ENCODE assay signal across 11 mouse cellular contexts in genomic region chr5:140371671-140372070, GRCm38 (mm10). TPM values are rescaled to one million over a fixed set of nuclear protein-coding genes. Genes with fewer than 3 reads are reported as not detected.
DNase-seq lines count a peak whose midpoint lies in the region; ATAC-seq lines count a peak whose summit lies in the region.
"Had no signal": no experiment of that assay in that cellular context is flagged by ENCODE, and none has a peak within 500 bp of the region (broad histone marks: within the 10 kb centered on the region; RNA-seq: fewer than 3 reads in every experiment).

No protein-coding gene starts in this region.

- no peak overlapping the region for H3K9ac ChIP-seq in embryonic facial prominence, embryonic 14.5 days (ENCODE audit: low read depth, low read length)
- no peak overlapping the region for H3K9ac ChIP-seq in midbrain, embryonic 11.5 days (ENCODE audit: low read length)
- no peak overlapping the region for H3K9ac ChIP-seq in midbrain, embryonic 16.5 days (ENCODE audit: low read depth, low read length)
- H3K9ac ChIP-seq in hindbrain, embryonic 14.5 days: no peak overlapping the region
- H3K9ac ChIP-seq: hindbrain, embryonic 13.5 days had no signal

- 90% methylated on average over 3 of the region's 3 CpGs for WGBS in embryonic facial prominence, embryonic 14.5 days
- 98% methylated on average over 3 of the region's 3 CpGs for WGBS in embryonic facial prominence, embryonic 10.5 days
- 100% methylated on average over 3 of the region's 3 CpGs for WGBS in midbrain, embryonic 11.5 days
- WGBS in midbrain, embryonic 16.5 days: 96% methylated on average over 3 of the region's 3 CpGs
- 94% methylated on average over 3 of the region's 3 CpGs for WGBS in hindbrain, embryonic 14.5 days
- 87% methylated on average over 3 of the region's 3 CpGs for WGBS in heart, embryonic 10.5 days

- DNase-seq in embryonic facial prominence, embryonic 14.5 days (ENCODE audit: low spot score): no peak
- no peak for DNase-seq in embryonic facial prominence, embryonic 10.5 days (ENCODE audit: low spot score)
- peak; percentile 33 for DNase-seq in midbrain, embryonic 11.5 days (ENCODE audit: low spot score, missing footprints)
- peak; percentile 34 to 69 for DNase-seq in left cerebral cortex, postnatal 14 days (ENCODE audit: low spot score in 2 of 2)
- DNase-seq in right cerebral cortex, postnatal 4 days: peak; percentile 18
- no peak for DNase-seq in hindbrain, embryonic 14.5 days (ENCODE audit: low spot score)
- DNase-seq in heart, embryonic 10.5 days (ENCODE audit: low spot score): no peak
- DNase-seq: cerebellum, postnatal 10 days; gastrocnemius, postnatal 14 days had no signal

- intact Hi-C loops in left cerebral cortex, postnatal 14 days (cut with DNase I): no loop called here

- 0 out of 2 replicates have a peak, but pooled peaks cover 5% of the 10 kb centered on the region for H3K4me1 ChIP-seq in embryonic facial prominence, embryonic 14.5 days (ENCODE audit: control insufficient read depth, insufficient read depth, low read length)
- H3K4me1 ChIP-seq in embryonic facial prominence, embryonic 10.5 days: peaks cover 24% of the 10 kb centered on the region
- H3K4me1 ChIP-seq in midbrain, embryonic 11.5 days (ENCODE audit: control insufficient read depth, insufficient read depth, low read length): no peaks in the 10 kb centered on the region
- H3K4me1 ChIP-seq in midbrain, embryonic 16.5 days (ENCODE audit: control insufficient read depth, insufficient read depth, low read length): peaks cover 6% of the 10 kb centered on the region
- no peaks in the 10 kb centered on the region; the same call in 1 of the 2 replicates for H3K4me1 ChIP-seq in hindbrain, embryonic 14.5 days (replicated peaks; ENCODE audit: control insufficient read depth, insufficient read depth, low read length)
- peaks cover 39% of the 10 kb centered on the region for H3K4me1 ChIP-seq in heart, embryonic 10.5 days

- H3K27ac ChIP-seq in embryonic facial prominence, embryonic 14.5 days (replicated peaks; ENCODE audit: low read depth, low read length): 0 out of 2 replicates have a peak overlapping the region, but pooled peaks have one; percentile 1
- no peak overlapping the region for H3K27ac ChIP-seq in embryonic facial prominence, embryonic 10.5 days (replicated peaks)
- no peak overlapping the region for H3K27ac ChIP-seq in midbrain, embryonic 11.5 days (ENCODE audit: low read depth, low read length)
- no peak overlapping the region for H3K27ac ChIP-seq in midbrain, embryonic 16.5 days (ENCODE audit: low read length)
- H3K27ac ChIP-seq in hindbrain, embryonic 14.5 days: no peak overlapping the region
- H3K27ac ChIP-seq in heart, embryonic 10.5 days: no peak overlapping the region; the same call in 1 of the 2 replicates
- H3K27ac ChIP-seq: hindbrain, embryonic 13.5 days had no signal

- H3K4me2 ChIP-seq in embryonic facial prominence, embryonic 14.5 days (ENCODE audit: low read depth, low read length): no peak overlapping the region
- H3K4me2 ChIP-seq in midbrain, embryonic 11.5 days: no peak overlapping the region
- no peak overlapping the region for H3K4me2 ChIP-seq in midbrain, embryonic 16.5 days (ENCODE audit: low read length)
- no peak overlapping the region for H3K4me2 ChIP-seq in hindbrain, embryonic 14.5 days (replicated peaks)
- H3K4me2 ChIP-seq: hindbrain, embryonic 13.5 days had no signal

- H3K4me3 ChIP-seq in embryonic facial prominence, embryonic 14.5 days (ENCODE audit: low read depth, low read length): no peak overlapping the region
- no peak overlapping the region for H3K4me3 ChIP-seq in embryonic facial prominence, embryonic 10.5 days
- H3K4me3 ChIP-seq in midbrain, embryonic 11.5 days (ENCODE audit: low read depth, low read length): no peak overlapping the region
- H3K4me3 ChIP-seq in midbrain, embryonic 16.5 days (ENCODE audit: low read depth, low read length): no peak overlapping the region
- no peak overlapping the region for H3K4me3 ChIP-seq in hindbrain, embryonic 14.5 days (replicated peaks; ENCODE audit: low read length)
- H3K4me3 ChIP-seq in heart, embryonic 10.5 days: no peak overlapping the region
- H3K4me3 ChIP-seq: hindbrain, embryonic 13.5 days had no signal

- H3K36me3 ChIP-seq in embryonic facial prominence, embryonic 14.5 days (ENCODE audit: control insufficient read depth, insufficient read depth, low read length): no peaks in the 10 kb centered on the region
- peaks cover 3% of the 10 kb centered on the region for H3K36me3 ChIP-seq in embryonic facial prominence, embryonic 10.5 days (replicated peaks)
- H3K36me3 ChIP-seq in midbrain, embryonic 11.5 days (ENCODE audit: control insufficient read depth, insufficient read depth, low read length): no peaks in the 10 kb centered on the region
- H3K36me3 ChIP-seq in midbrain, embryonic 16.5 days (ENCODE audit: control insufficient read depth, insufficient read depth, low read length): no peaks in the 10 kb centered on the region
- H3K36me3 ChIP-seq in hindbrain, embryonic 14.5 days (replicated peaks; ENCODE audit: control insufficient read depth, insufficient read depth): no peaks in the 10 kb centered on the region
- H3K36me3 ChIP-seq in heart, embryonic 10.5 days: no peaks in the 10 kb centered on the region; the same call in 1 of the 2 replicates
- H3K36me3 ChIP-seq: hindbrain, embryonic 13.5 days had no signal

- ATAC-seq in embryonic facial prominence, embryonic 14.5 days (ENCODE audit: low read depth): no peak
- ATAC-seq in midbrain, embryonic 11.5 days (ENCODE audit: low FRiP score): no peak
- no peak for ATAC-seq in midbrain, embryonic 16.5 days
- no peak for ATAC-seq in hindbrain, embryonic 14.5 days (ENCODE audit: low FRiP score)

- no peaks in the 10 kb centered on the region for H3K9me3 ChIP-seq in embryonic facial prominence, embryonic 14.5 days (ENCODE audit: control insufficient read depth, low read length)
- no peaks in the 10 kb centered on the region for H3K9me3 ChIP-seq in embryonic facial prominence, embryonic 10.5 days
- no peaks in the 10 kb centered on the region for H3K9me3 ChIP-seq in midbrain, embryonic 11.5 days (ENCODE audit: control insufficient read depth, low read length)
- H3K9me3 ChIP-seq in midbrain, embryonic 16.5 days (replicated peaks; ENCODE audit: control insufficient read depth, low read length, poor library complexity, severe bottlenecking): no peaks in the 10 kb centered on the region
- no peaks in the 10 kb centered on the region for H3K9me3 ChIP-seq in hindbrain, embryonic 14.5 days (ENCODE audit: control insufficient read depth, low read length)
- no peaks in the 10 kb centered on the region for H3K9me3 ChIP-seq in heart, embryonic 10.5 days
- H3K9me3 ChIP-seq: hindbrain, embryonic 13.5 days had no signal

- no peaks in the 10 kb centered on the region for H3K27me3 ChIP-seq in embryonic facial prominence, embryonic 14.5 days (replicated peaks; ENCODE audit: control insufficient read depth, insufficient read depth, low read length)
- no peaks in the 10 kb centered on the region for H3K27me3 ChIP-seq in embryonic facial prominence, embryonic 10.5 days (replicated peaks; ENCODE audit: low read depth, poor library complexity, severe bottlenecking)
- H3K27me3 ChIP-seq in midbrain, embryonic 11.5 days (ENCODE audit: control insufficient read depth, insufficient read depth, low read length): no peaks in the 10 kb centered on the region
- H3K27me3 ChIP-seq in midbrain, embryonic 16.5 days (ENCODE audit: control insufficient read depth, insufficient read depth, low read depth, low read length): no peaks in the 10 kb centered on the region
- H3K27me3 ChIP-seq in hindbrain, embryonic 14.5 days (ENCODE audit: control insufficient read depth, insufficient read depth, low read length): no peaks in the 10 kb centered on the region
- no peaks in the 10 kb centered on the region for H3K27me3 ChIP-seq in heart, embryonic 10.5 days (ENCODE audit: insufficient read depth, poor library complexity, severe bottlenecking)
- H3K27me3 ChIP-seq: hindbrain, embryonic 13.5 days had no signal

RNA-seq across cellular contexts. Expression of gene Snx8, which starts 17.4 kb away (rescaled TPM):
- polyA plus RNA-seq in embryonic facial prominence, embryonic 14.5 days (2014; fragmentation: Nextera tagmentation; extraction: Ambion mirVana): 10.7 and 11.2 TPM in 2 replicates
- 26.3 and 27.7 TPM in 2 replicates for polyA plus RNA-seq in embryonic facial prominence, embryonic 10.5 days (2016; fragmentation: Nextera tagmentation; extraction: Ambion mirVana)
- polyA plus RNA-seq in midbrain, embryonic 11.5 days (2014; fragmentation: Nextera tagmentation; extraction: Ambion mirVana): 7.4 and 9.9 TPM in 2 replicates
- 44.7 and 46.4 TPM in 2 replicates for polyA plus RNA-seq in midbrain, embryonic 16.5 days (2015; fragmentation: Nextera tagmentation; extraction: Ambion mirVana)
- 10 to 100 TPM; 15.7 to 18.8 TPM for total RNA-seq in left cerebral cortex, postnatal 14 days (2021)
- 14.2 and 15.9 TPM in 2 replicates for polyA plus RNA-seq in hindbrain, embryonic 14.5 days (2014; fragmentation: Nextera tagmentation; extraction: Ambion mirVana)
- 19.2 and 20.1 TPM in 2 replicates for polyA plus RNA-seq in heart, embryonic 10.5 days (2016; fragmentation: Nextera tagmentation; extraction: Ambion mirVana)

RNA-seq across cellular contexts. Expression of gene Mrm2, which starts 40.0 kb away (rescaled TPM):
- 18.0 and 19.9 TPM in 2 replicates for polyA plus RNA-seq in embryonic facial prominence, embryonic 14.5 days (2014; fragmentation: Nextera tagmentation; extraction: Ambion mirVana)
- polyA plus RNA-seq in embryonic facial prominence, embryonic 10.5 days (2016; fragmentation: Nextera tagmentation; extraction: Ambion mirVana): 22.1 and 25.1 TPM in 2 replicates
- polyA plus RNA-seq in midbrain, embryonic 11.5 days (2014; fragmentation: Nextera tagmentation; extraction: Ambion mirVana): 21.4 and 22.4 TPM in 2 replicates
- 20.0 and 21.3 TPM in 2 replicates for polyA plus RNA-seq in midbrain, embryonic 16.5 days (2015; fragmentation: Nextera tagmentation; extraction: Ambion mirVana)
- total RNA-seq in left cerebral cortex, postnatal 14 days (2021): 10 to 100 TPM in 1 of 2 experiments, 1 to 10 TPM in 1; 9.7 to 11.2 TPM
- polyA plus RNA-seq in hindbrain, embryonic 14.5 days (2014; fragmentation: Nextera tagmentation; extraction: Ambion mirVana): 21.3 and 24.3 TPM in 2 replicates
- 15.4 and 18.8 TPM in 2 replicates for polyA plus RNA-seq in heart, embryonic 10.5 days (2016; fragmentation: Nextera tagmentation; extraction: Ambion mirVana)

RNA-seq across cellular contexts. Expression of gene Eif3b, which starts 47.5 kb away (rescaled TPM):
- polyA plus RNA-seq in embryonic facial prominence, embryonic 14.5 days (2014; fragmentation: Nextera tagmentation; extraction: Ambion mirVana): 130 and 143 TPM in 2 replicates
- polyA plus RNA-seq in embryonic facial prominence, embryonic 10.5 days (2016; fragmentation: Nextera tagmentation; extraction: Ambion mirVana): 167 and 183 TPM in 2 replicates
- 163 and 166 TPM in 2 replicates for polyA plus RNA-seq in midbrain, embryonic 11.5 days (2014; fragmentation: Nextera tagmentation; extraction: Ambion mirVana)
- 60.2 and 61.1 TPM in 2 replicates for polyA plus RNA-seq in midbrain, embryonic 16.5 days (2015; fragmentation: Nextera tagmentation; extraction: Ambion mirVana)
- 100 to 1,000 TPM; 108 to 109 TPM for total RNA-seq in left cerebral cortex, postnatal 14 days (2021)
- 93.6 and 112 TPM in 2 replicates for polyA plus RNA-seq in hindbrain, embryonic 14.5 days (2014; fragmentation: Nextera tagmentation; extraction: Ambion mirVana)
- 125 and 201 TPM in 2 replicates for polyA plus RNA-seq in heart, embryonic 10.5 days (2016; fragmentation: Nextera tagmentation; extraction: Ambion mirVana)

RNA-seq across cellular contexts. Expression of gene Nudt1, which starts 50.2 kb away (rescaled TPM):
- 33.1 and 35.2 TPM in 2 replicates for polyA plus RNA-seq in embryonic facial prominence, embryonic 14.5 days (2014; fragmentation: Nextera tagmentation; extraction: Ambion mirVana)
- 52.8 and 55.9 TPM in 2 replicates for polyA plus RNA-seq in embryonic facial prominence, embryonic 10.5 days (2016; fragmentation: Nextera tagmentation; extraction: Ambion mirVana)
- 41.2 and 48.5 TPM in 2 replicates for polyA plus RNA-seq in midbrain, embryonic 11.5 days (2014; fragmentation: Nextera tagmentation; extraction: Ambion mirVana)
- 19.2 and 20.0 TPM in 2 replicates for polyA plus RNA-seq in midbrain, embryonic 16.5 days (2015; fragmentation: Nextera tagmentation; extraction: Ambion mirVana)
- total RNA-seq in left cerebral cortex, postnatal 14 days (2021): 1 to 10 TPM; 5.9 to 7.2 TPM
- 19.2 and 26.5 TPM in 2 replicates for polyA plus RNA-seq in hindbrain, embryonic 14.5 days (2014; fragmentation: Nextera tagmentation; extraction: Ambion mirVana)
- 39.2 and 50.4 TPM in 2 replicates for polyA plus RNA-seq in heart, embryonic 10.5 days (2016; fragmentation: Nextera tagmentation; extraction: Ambion mirVana)

RNA-seq across cellular contexts. Expression of gene Mad1l1, which starts 50.3 kb away (rescaled TPM):
- polyA plus RNA-seq in embryonic facial prominence, embryonic 14.5 days (2014; fragmentation: Nextera tagmentation; extraction: Ambion mirVana): 38.0 and 44.3 TPM in 2 replicates
- polyA plus RNA-seq in embryonic facial prominence, embryonic 10.5 days (2016; fragmentation: Nextera tagmentation; extraction: Ambion mirVana): 63.5 and 63.9 TPM in 2 replicates
- 37.5 and 44.2 TPM in 2 replicates for polyA plus RNA-seq in midbrain, embryonic 11.5 days (2014; fragmentation: Nextera tagmentation; extraction: Ambion mirVana)
- 31.2 and 32.0 TPM in 2 replicates for polyA plus RNA-seq in midbrain, embryonic 16.5 days (2015; fragmentation: Nextera tagmentation; extraction: Ambion mirVana)
- total RNA-seq in left cerebral cortex, postnatal 14 days (2021): 10 to 100 TPM; 18.9 to 19.4 TPM
- 28.3 and 28.8 TPM in 2 replicates for polyA plus RNA-seq in hindbrain, embryonic 14.5 days (2014; fragmentation: Nextera tagmentation; extraction: Ambion mirVana)
- 34.4 and 43.5 TPM in 2 replicates for polyA plus RNA-seq in heart, embryonic 10.5 days (2016; fragmentation: Nextera tagmentation; extraction: Ambion mirVana)

Comparison
In these comparisons a context has a peak if more than half of its experiments do, and no peak if none do; other contexts are left out.
1. DNase-seq: peak in midbrain, embryonic 11.5 days (single experiment), left cerebral cortex, postnatal 14 days (2 of 2) and right cerebral cortex, postnatal 4 days (single experiment); none in embryonic facial prominence, embryonic 14.5 days (single experiment), embryonic facial prominence, embryonic 10.5 days (single experiment), hindbrain, embryonic 14.5 days (single experiment) and heart, embryonic 10.5 days (single experiment).